Comparison of ENCODE assay signal across 15 mouse cellular contexts in the genomic region with DNA sequence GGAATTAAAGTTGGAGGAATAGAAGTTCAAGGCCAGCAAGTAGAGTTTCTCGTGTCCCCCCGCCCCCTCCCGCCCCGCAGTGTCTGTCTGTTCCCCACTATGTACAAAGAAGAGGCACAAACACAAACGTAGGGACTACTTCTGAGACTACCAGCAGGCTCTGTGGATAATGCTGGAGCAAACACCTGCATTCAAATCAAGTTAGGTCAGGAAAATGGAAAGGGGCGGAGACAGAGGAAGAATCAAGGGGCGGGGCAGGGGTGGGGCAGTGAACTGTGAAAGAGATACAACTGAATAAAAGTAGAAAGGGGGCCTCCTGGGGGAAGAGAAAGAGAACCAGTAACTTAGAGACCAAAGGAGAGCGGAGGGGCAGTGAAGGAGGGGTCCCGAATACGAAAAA. TPM values are rescaled to one million over a fixed set of nuclear protein-coding genes. Genes with fewer than 3 reads are reported as not detected.
DNase-seq lines count a peak whose midpoint lies in the region; ATAC-seq and TF ChIP-seq lines count a peak whose summit lies in the region.
"Had no signal": no experiment of that assay in that cellular context is flagged by ENCODE, and none has a peak within 500 bp of the region (broad histone marks: within the 10 kb centered on the region; RNA-seq: fewer than 3 reads in every experiment).

No protein-coding gene starts in this region.

- H3K9me3 ChIP-seq in heart, embryonic 12.5 days (replicated peaks), result no peaks in the 10 kb centered on the region
- H3K9me3 ChIP-seq in ES-Bruce4 (replicated peaks; ENCODE audit: control insufficient read depth, insufficient read depth, low read length, poor library complexity, severe bottlenecking), result no peaks in the 10 kb centered on the region; the same call in 1 of the 2 replicates
- H3K9me3 ChIP-seq in midbrain, embryonic 13.5 days, result no peaks in the 10 kb centered on the region

- TF ChIP-seq CTCF in ES-Bruce4 (IDR thresholded peaks at IDR 0.05; ENCODE audit: low read depth, low read length), result no peak
- TF ChIP-seq CTCF in brain, embryonic 14.5 days (IDR thresholded peaks at IDR 0.05; ENCODE audit: borderline replicate concordance, extremely low read depth, insufficient read depth, insufficient read length), result no peak

- WGBS in heart, embryonic 12.5 days, result 8% methylated on average over 10 of the region's 10 CpGs
- under 1% methylated on average over 10 of the region's 10 CpGs for WGBS in midbrain, embryonic 13.5 days

- no peak overlapping the region for H3K27ac ChIP-seq in heart, embryonic 12.5 days (ENCODE audit: poor library complexity, severe bottlenecking)
- H3K27ac ChIP-seq in ES-Bruce4 (ENCODE audit: insufficient read depth, low read length), result peak overlapping the region; percentile 81; the same call in 1 of the 2 replicates
- H3K27ac ChIP-seq in midbrain, embryonic 13.5 days, result no peak overlapping the region

- H3K4me3 ChIP-seq in heart, embryonic 12.5 days, result no peak overlapping the region
- peak overlapping the region; percentile 6; the same call in 1 of the 2 replicates for H3K4me3 ChIP-seq in ES-Bruce4 (ENCODE audit: low read depth, low read length)
- H3K4me3 ChIP-seq in midbrain, embryonic 13.5 days (replicated peaks), result no peak overlapping the region

- H3K9ac ChIP-seq in heart, embryonic 12.5 days, result no peak overlapping the region
- no peak overlapping the region for H3K9ac ChIP-seq in ES-Bruce4 (ENCODE audit: low read depth, poor library complexity, severe bottlenecking)
- no peak overlapping the region for H3K9ac ChIP-seq in midbrain, embryonic 13.5 days (replicated peaks)

- 0 out of 2 replicates have a peak, but pooled peaks have one; percentile 19 for TF ChIP-seq EP300 in ES-Bruce4 (IDR thresholded peaks at IDR 0.05; ENCODE audit: insufficient read depth, low read depth, low read length)

- DNase-seq in heart, adult 9 months (ENCODE audit: low spot score in 2 of 2), result no peak
- peak; percentile 29 for DNase-seq in brain, embryonic 14.5 days (ENCODE audit: low read depth)
- no peak for DNase-seq in layer of hippocampus, adult 9-10 months (ENCODE audit: low spot score)
- DNase-seq: adrenal gland, postnatal 10 days; gastrocnemius, postnatal 10 days; layer of hippocampus, adult 9-11 months; lung, postnatal 36 days; right cerebral cortex, adult 18-20 months; thymus, postnatal 25 days had no signal

- no peak for ATAC-seq in heart, embryonic 12.5 days (ENCODE audit: insufficient number of reproducible peaks, low FRiP score)
- ATAC-seq in midbrain, embryonic 13.5 days, result peak; percentile 38; the same call in 1 of the 2 replicates
- no peak for ATAC-seq in megakaryocyte-erythroid progenitor cell, adult 5-6 weeks (replicated peaks; ENCODE audit: low FRiP score, low TSS enrichment, poor library complexity, severe bottlenecking)
- ATAC-seq: Patski had no signal

- peaks cover 15% of the 10 kb centered on the region for H3K4me1 ChIP-seq in heart, embryonic 12.5 days (replicated peaks)
- H3K4me1 ChIP-seq in ES-Bruce4 (ENCODE audit: control insufficient read depth, insufficient read depth, low read length), result peaks cover 5% of the 10 kb centered on the region
- peaks cover 21% of the 10 kb centered on the region for H3K4me1 ChIP-seq in midbrain, embryonic 13.5 days (replicated peaks)

- H3K4me2 ChIP-seq in heart, embryonic 12.5 days, result peak overlapping the region; percentile 4; the same call in 1 of the 2 replicates
- peak overlapping the region; percentile 57 for H3K4me2 ChIP-seq in midbrain, embryonic 13.5 days (replicated peaks)
- H3K4me2 ChIP-seq: heart, embryonic 11.5 days had no signal

- H3K27me3 ChIP-seq in heart, embryonic 12.5 days (replicated peaks), result peaks cover 65% of the 10 kb centered on the region
- H3K27me3 ChIP-seq in ES-Bruce4 (ENCODE audit: control insufficient read depth, insufficient read depth, low read length, poor library complexity, severe bottlenecking), result no peaks in the 10 kb centered on the region
- peaks cover 45% of the 10 kb centered on the region for H3K27me3 ChIP-seq in midbrain, embryonic 13.5 days

- TF ChIP-seq POLR2A in ES-Bruce4 (IDR thresholded peaks at IDR 0.05; ENCODE audit: insufficient read depth, low read length), result no peak
- TF ChIP-seq POLR2A in brain, embryonic 14.5 days (IDR thresholded peaks at IDR 0.05; ENCODE audit: borderline replicate concordance, extremely low read depth, insufficient read depth, insufficient read length, poor library complexity, severe bottlenecking), result no peak

- H3K36me3 ChIP-seq in heart, embryonic 12.5 days, result no peaks in the 10 kb centered on the region
- no peaks in the 10 kb centered on the region for H3K36me3 ChIP-seq in ES-Bruce4 (ENCODE audit: control insufficient read depth, insufficient read depth, low read length, poor library complexity, severe bottlenecking)
- no peaks in the 10 kb centered on the region for H3K36me3 ChIP-seq in midbrain, embryonic 13.5 days

RNA-seq across cellular contexts. Expression of gene Tshz3, which starts 19.4 kb away (rescaled TPM):
- 1.4 and 2.1 TPM in 2 replicates for polyA plus RNA-seq in heart, embryonic 12.5 days (2016; fragmentation: Nextera tagmentation; extraction: Ambion mirVana)
- 0.91 and 1.3 TPM in 2 replicates for polyA plus RNA-seq in ES-Bruce4 (2011; ENCODE audit: insufficient read depth, insufficient read length, low read depth, missing spikeins)
- polyA plus RNA-seq in brain, embryonic 14.5 days (2012; rRNA removed), result 22.7 and 34.9 TPM in 2 replicates
- 7.9 and 9.1 TPM in 2 replicates for polyA plus RNA-seq in midbrain, embryonic 13.5 days (2015; fragmentation: Nextera tagmentation; extraction: Ambion mirVana)
- total RNA-seq in megakaryocyte-erythroid progenitor cell, adult 5-6 weeks (2014; fragmentation: Nextera tagmentation), result not detected in 2 replicates
- total RNA-seq in megakaryocyte-erythroid progenitor cell, adult 5-6 weeks (2017), result 0.15 TPM in 1 of 2 replicates, not detected in the other
